Mouse (Mus musculus) brain, embryonic 14.5 days (tissue): ENCODE results near the gene Rhoj.
"Not testable (repeated sequence)": the region's sequence is repeated elsewhere in the genome, so short reads cannot be mapped to it uniquely, and the experiment has no call there.

ENCODE experiments used
- CTCF ChIP-seq: fragments of 200-500 bp; IDR thresholded peaks from 2 replicates; pipeline ENCODE4 v1.5.1; 2012; ENCODE audit warnings: inconsistent platforms, mild to moderate bottlenecking, moderate library complexity, borderline replicate concordance; ENCODE audit not compliant: insufficient read depth, insufficient read length; ENCODE audit errors: extremely low read depth
- POLR2A ChIP-seq: fragments of 200-500 bp; IDR thresholded peaks from 2 replicates; pipeline ENCODE4 v1.6.1; 2012; ENCODE audit warnings: mild to moderate bottlenecking, inconsistent platforms, borderline replicate concordance; ENCODE audit not compliant: poor library complexity, insufficient read depth, insufficient read length, severe bottlenecking; ENCODE audit errors: extremely low read depth

DNA sequence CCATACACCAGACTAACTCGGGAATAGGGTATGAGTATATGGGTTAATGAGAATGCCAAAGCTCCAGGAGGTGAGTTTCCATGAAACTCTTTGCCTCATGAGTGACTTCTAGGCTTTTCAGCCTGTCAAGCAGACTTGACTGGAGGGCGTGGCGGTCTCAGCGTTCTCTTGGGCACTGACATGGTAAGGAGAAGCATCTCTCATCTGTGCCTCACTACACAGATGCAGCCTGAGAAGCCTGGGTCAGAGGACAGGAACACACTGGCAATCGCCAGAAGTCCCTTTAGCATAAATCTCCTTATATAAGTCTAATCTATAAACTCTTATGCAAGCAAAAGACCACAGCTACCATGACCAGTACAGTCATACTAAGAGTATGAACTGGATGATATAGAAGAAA lies 41.4 kb downstream of the Rhoj start:
- not testable (repeated sequence) for TF ChIP-seq CTCF, POLR2A
